8 mouse cellular contexts compared by ENCODE assay signal in the genomic region with DNA sequence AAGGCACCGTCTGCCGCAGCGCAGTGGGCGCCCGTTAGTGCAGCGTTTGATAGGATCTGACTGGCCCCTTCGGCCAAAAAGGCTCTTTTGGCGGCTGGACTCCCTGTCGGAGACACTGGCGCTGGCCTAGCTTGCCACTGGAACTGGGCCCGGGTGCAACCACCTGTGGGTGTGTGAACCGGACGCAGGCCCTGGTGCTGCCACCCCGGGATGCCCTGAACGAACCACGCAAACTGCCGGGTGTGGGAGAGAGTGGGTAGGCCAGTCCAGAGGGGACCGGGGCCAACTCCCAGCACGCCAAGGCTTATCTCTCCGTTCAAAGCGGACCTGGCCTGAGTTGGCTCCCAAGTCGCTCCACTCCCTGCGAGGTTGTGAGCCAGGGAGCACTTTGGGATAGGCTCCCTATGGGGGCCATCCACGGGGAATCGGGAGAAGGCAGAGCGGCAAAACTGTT. TPM values are rescaled to one million over a fixed set of nuclear protein-coding genes. Genes with fewer than 3 reads are reported as not detected.
A peak's percentile ranks its signal among the peaks of the same experiment; 100 is the strongest.
DNase-seq lines count a peak whose midpoint lies in the region; ATAC-seq and TF ChIP-seq lines count a peak whose summit lies in the region.

No protein-coding gene starts in this region.

- 4% methylated on average over 26 of the region's 26 CpGs for WGBS in forebrain, embryonic 13.5 days
- 7% methylated on average over 26 of the region's 26 CpGs for WGBS in stomach, embryonic 15.5 days

- peak overlapping the region; percentile 71 for H3K4me3 ChIP-seq in left cerebral cortex, adult 2 months
- peak overlapping the region; percentile 63 for H3K4me3 ChIP-seq in forebrain, embryonic 13.5 days
- H3K4me3 ChIP-seq in stomach, embryonic 15.5 days (replicated peaks), result peak overlapping the region; percentile 68

- H3K27me3 ChIP-seq in forebrain, embryonic 13.5 days, result peaks cover 52% of the 10 kb centered on the region
- H3K27me3 ChIP-seq in stomach, embryonic 15.5 days (replicated peaks), result peaks cover 28% of the 10 kb centered on the region

- H3K4me2 ChIP-seq in forebrain, embryonic 13.5 days, result peak overlapping the region; percentile 89
- H3K4me2 ChIP-seq in stomach, embryonic 15.5 days, result peak overlapping the region; percentile 94

- peaks cover 17% of the 10 kb centered on the region for H3K4me1 ChIP-seq in forebrain, embryonic 13.5 days
- peaks cover 12% of the 10 kb centered on the region for H3K4me1 ChIP-seq in stomach, embryonic 15.5 days

- H3K9ac ChIP-seq in forebrain, embryonic 13.5 days, result peak overlapping the region; percentile 70; the same call in 1 of the 2 replicates
- H3K9ac ChIP-seq in stomach, embryonic 15.5 days, result peak overlapping the region; percentile 1; the same call in 1 of the 2 replicates

- peak; percentile 29 to 50 for DNase-seq in left cerebral cortex, adult 2 months (ENCODE audit: extremely low spot score in 1 of 2, low spot score in 2 of 2)
- DNase-seq in left cerebral cortex, adult 9 months (ENCODE audit: low spot score in 2 of 2), result no peak
- peak; percentile 85 for DNase-seq in cerebellum, adult 9-10 months
- DNase-seq in induced T-regulatory cell, adult 2 months (ENCODE audit: low read depth), result peak; percentile 7
- DNase-seq in lung, postnatal 10 days, result peak; percentile 16

- no peaks in the 10 kb centered on the region for H3K36me3 ChIP-seq in forebrain, embryonic 13.5 days (ENCODE audit: poor library complexity, severe bottlenecking)
- no peaks in the 10 kb centered on the region for H3K36me3 ChIP-seq in stomach, embryonic 15.5 days

- no peak for ATAC-seq in forebrain, embryonic 13.5 days
- no peak for ATAC-seq in stomach, embryonic 15.5 days (ENCODE audit: insufficient read depth, low FRiP score, low read depth)
- no peak for ATAC-seq in erythroid progenitor cell, adult 5-6 weeks (replicated peaks; ENCODE audit: low FRiP score, poor library complexity, severe bottlenecking)

- intact Hi-C loops in left cerebral cortex, adult 2 months (cut with DNase I), result loop anchor here (2.0 to 10.0 kb wide), 2 partner anchors 125 to 133 kb away; no protein-coding TSS in a partner anchor

- H3K27ac ChIP-seq in left cerebral cortex, adult 2 months, result peak overlapping the region; percentile 53; the same call in 1 of the 2 replicates
- H3K27ac ChIP-seq in forebrain, embryonic 13.5 days, result no peak overlapping the region
- 0 out of 2 replicates have a peak overlapping the region, but pooled peaks have one; percentile 3 for H3K27ac ChIP-seq in stomach, embryonic 15.5 days

- H3K9me3 ChIP-seq in forebrain, embryonic 13.5 days (replicated peaks), result no peaks in the 10 kb centered on the region
- no peaks in the 10 kb centered on the region for H3K9me3 ChIP-seq in stomach, embryonic 15.5 days

- no peak for TF ChIP-seq CTCF in left cerebral cortex, adult 2 months (IDR thresholded peaks at IDR 0.05)

RNA-seq across cellular contexts. Expression of a gene that starts 1.3 kb away (rescaled TPM):
- total RNA-seq in left cerebral cortex, adult 2 months (2021), result 10 to 100 TPM; 37.7 to 42.8 TPM
- 0.56 and 0.67 TPM in 2 replicates for polyA plus RNA-seq in forebrain, embryonic 13.5 days (2015; fragmentation: Nextera tagmentation; extraction: Ambion mirVana)
- polyA plus RNA-seq in stomach, embryonic 15.5 days (2015; fragmentation: Nextera tagmentation; extraction: Ambion mirVana), result 11.4 and 11.6 TPM in 2 replicates
- total RNA-seq in erythroid progenitor cell, adult 5-6 weeks (2015; ENCODE audit: low replicate concordance), result 0.72 and 1.7 TPM in 2 replicates
- total RNA-seq in erythroid progenitor cell, adult 5-6 weeks (2017; ENCODE audit: low replicate concordance), result 2.7 TPM in 1 of 2 replicates, not detected in the other

Comparison
In these comparisons a context has a peak if more than half of its experiments do, and no peak if none do; other contexts are left out.
1. DNase-seq: peak in left cerebral cortex, adult 2 months (2 of 2), cerebellum, adult 9-10 months (single experiment), induced T-regulatory cell, adult 2 months (single experiment) and lung, postnatal 10 days (single experiment); none in left cerebral cortex, adult 9 months (0 of 2).
2. RNA of a gene that starts 1.3 kb away (total RNA-seq): 37.7 to 42.8 TPM in left cerebral cortex, adult 2 months; 0.72 to 2.7 TPM in erythroid progenitor cell, adult 5-6 weeks; every median in the first group is over 10 times any median in the second.
3. Peak in every context shown above with its lines, with median percentiles within 50 percentile points of each other: H3K4me3 ChIP-seq.